Mouse (Mus musculus): ENCODE data around the gene Uhrf1bp1.

Uhrf1bp1 gene

DNA sequence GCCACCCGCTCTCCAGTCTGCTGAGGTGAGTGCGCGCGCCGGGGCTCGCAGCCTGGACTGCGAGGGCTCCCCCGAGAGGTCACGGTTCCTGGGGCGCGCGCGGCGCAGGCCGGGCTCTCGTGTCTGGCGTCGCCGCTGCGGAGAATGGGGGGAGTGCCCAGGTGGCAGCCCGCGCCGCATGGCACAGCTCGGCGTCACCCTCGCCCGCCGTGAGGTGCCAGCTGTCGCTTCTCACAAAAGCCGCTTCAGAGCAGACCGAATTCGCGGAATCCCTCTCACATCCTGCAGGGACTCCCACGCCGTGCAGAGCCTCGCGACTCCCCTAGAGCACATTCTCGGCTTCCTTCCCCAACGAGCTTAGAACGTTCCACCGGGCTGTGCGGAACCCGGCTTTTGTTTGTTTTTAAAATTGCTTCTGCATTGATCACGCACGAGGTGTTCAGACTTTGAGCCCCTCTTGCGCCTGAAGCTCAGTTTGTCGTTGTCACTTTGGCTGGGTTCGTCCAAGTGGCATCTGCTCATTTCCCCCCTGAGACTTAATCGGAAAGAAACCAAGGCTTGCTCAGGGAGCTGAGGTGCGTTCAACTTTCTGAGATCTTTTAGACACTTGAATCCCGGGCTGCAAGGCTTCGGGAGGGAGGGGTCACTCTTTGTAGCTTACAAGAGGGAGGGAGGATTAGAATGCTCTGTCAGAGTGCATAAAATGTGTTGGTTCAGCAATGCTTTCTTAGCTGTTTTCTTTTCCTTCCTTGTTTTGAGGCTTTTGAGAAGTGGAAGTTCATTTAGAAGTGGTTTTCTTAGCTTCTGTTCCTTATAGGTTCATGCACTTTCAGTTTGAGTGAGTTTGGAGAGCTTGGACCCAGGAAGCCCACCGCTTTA is 53.6 kb downstream of the Uhrf1bp1 start, which contains the start of gene Taf11:
Taf11 (minus strand) TSS at position 223 of the 879 bp plus-strand sequence.
- peak in 1 of 2 experiments; percentile 79 for DNase-seq (ENCODE audit: low spot score in 2 of 2)

DNA sequence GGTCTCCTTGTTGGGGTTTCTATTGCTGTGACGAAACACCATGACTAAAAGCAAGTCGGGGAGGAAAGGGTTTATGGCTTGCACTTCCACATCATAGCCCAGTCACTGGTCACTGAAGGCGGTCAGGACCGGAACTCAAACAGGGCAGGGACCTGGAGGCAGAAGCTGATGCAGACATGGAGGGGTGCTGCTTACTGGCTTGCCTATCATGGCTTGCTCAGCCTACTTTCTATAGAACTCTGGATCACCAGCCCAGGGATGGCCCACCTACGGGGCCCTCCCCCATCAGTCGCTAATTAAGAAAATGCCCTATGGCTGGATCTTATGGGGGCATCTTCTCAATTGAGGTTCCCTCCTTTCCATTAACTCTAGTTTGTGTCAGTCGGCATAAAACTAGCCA is 55.1 kb downstream of the Uhrf1bp1 start:
- no peak for DNase-seq (ENCODE audit: low spot score in 2 of 2)

DNA sequence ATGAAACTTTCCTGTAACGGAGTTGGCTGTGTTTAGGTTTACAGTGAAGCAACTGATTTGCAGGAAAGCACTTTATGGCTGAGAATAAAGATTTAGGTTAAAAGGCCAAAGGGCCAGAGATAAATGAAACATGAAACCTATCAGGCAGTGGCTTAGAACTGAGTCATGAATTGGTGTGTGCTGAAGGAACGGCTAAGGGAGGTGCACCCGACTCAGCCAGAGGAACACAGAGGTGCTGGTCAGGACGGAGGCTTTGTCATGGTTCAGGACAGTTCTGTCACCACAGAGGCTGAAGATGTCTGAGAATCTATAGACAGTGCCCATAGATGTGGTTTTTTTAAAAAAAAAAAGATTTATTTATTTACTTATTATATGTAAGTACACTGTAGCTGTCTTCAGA is 58.5 kb downstream of the Uhrf1bp1 start:
- no peak for DNase-seq (ENCODE audit: low spot score in 2 of 2)

DNA sequence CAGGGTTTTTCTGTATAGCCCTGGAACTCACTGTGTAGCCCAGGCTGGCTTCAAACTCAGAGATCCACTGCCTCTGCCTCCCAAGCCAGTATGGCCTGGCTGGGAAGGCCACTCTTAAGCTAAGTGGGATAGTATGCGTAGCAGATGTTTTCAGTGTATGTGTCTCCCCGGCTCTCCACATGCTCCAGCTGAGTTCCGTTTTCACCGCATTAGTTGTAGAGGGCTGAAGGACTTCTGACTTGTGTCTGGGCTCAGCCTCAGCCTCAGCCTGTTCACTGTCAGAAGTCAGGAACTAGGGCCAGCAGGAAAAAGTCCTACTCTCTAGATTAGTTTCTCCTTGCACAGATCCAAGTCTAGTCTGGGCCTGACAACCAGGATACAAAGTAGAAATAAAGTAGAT is 60.1 kb downstream of the Uhrf1bp1 start:
- no peak for DNase-seq (ENCODE audit: low spot score in 2 of 2)

DNA sequence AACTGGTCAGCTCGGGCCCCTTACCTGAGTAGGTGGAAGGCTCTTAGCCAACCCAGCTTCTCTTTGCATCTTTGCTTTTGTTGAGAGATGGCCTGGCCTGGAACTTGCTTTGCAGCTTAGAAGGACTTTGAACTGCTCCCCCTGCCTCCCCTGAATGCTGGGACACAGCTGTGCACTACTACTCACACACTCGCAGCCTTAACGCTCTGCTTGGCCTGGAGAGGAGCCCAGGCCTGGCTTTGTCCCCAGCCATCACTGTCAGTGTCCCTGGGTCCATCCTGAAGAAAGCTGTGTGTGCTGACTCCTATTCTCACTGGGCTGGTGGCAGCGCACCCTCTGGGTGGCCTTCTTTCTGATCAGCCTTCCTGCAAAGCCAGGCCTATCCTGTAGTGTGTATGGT is 64.4 kb downstream of the Uhrf1bp1 start:
- no peak for DNase-seq (ENCODE audit: low spot score in 2 of 2)

DNA sequence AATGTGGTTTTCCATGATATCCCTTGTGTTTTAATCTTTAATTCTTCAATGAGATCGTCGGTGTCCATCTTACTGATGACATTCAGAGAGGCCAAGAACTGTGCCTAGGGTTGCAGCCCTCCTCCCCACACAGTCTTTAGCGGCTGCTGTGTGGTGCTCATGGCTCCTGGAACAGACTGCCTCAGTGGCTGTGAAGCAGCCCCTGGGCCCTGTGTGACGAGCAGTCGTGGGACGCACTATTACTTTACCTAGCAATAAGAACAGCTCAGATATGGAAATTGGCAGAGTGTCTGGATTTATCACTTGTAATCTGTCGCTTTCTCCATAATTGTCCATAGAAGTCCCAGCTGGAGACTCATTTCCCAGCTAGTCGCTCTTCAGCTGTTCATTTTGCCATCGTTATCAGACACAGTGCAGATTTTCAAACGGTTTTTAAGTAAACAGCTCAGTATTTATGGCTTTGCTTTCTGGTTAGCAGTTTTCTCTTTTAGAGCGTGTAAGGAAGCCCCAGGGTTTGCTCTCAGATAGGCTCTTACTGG is 66.0 kb downstream of the Uhrf1bp1 start:
- DNase-seq (ENCODE audit: low spot score in 2 of 2) = no peak

DNA sequence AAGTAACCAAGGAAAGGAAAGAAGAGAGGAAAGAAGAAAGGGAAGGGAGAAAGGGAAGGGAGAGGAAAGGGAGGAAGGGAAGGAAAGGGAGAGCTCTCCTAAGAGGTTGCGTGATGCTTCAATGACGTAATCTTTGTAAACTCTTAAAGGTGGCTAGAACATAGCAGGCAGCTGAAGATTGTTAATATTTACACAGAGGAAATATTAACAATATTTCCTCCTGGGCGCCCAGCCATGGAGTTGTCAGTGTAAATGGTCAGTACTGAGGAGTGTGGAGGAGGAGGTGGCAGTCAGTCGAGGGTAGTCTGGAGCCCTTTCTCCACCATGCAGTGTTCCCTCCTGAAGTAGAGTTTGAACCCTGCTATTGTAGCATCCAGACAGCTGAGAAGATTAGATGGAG is 68.8 kb downstream of the Uhrf1bp1 start:
- DNase-seq (ENCODE audit: low spot score in 2 of 2) = no peak

DNA sequence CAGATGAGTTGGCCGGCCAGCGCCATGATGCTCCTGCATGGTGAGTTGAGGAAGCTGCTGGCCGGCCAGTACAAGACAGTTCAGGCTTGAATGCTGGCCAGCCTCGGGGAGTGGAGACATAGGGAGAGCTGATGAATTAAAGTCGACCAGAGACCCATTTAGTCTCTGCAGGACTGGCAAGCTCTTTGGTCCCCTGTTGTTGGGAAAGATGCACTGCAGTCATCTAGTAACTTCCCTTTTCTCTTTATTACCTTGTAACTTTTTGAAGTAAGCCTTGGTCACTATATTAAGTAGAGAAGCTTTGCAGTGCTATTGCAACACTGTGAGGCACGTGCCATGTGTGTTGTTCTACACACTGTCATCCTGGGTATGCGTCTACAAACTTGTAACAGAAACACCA is 69.3 kb downstream of the Uhrf1bp1 start:
- DNase-seq (ENCODE audit: low spot score in 2 of 2) = no peak

DNA sequence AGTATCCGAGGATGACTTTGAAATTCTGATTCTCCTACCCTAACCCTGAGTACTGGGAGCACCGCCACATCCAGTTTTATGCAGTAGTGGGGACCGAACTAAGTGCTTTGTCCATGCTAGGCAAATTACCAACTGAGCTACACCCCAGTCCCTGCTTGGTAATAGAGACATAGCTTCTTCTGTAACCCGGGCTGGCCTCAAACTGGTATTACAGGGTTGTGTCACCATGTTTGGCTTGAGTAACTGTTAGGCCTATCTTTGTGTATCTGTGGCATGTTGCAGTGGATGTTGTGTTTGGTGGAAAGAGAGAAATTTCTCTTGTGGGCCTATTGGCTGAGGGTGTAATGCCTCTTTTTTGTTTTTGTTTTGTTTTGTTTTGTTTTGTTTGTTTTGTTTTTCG is 74.0 kb downstream of the Uhrf1bp1 start:
- no peak for DNase-seq (ENCODE audit: low spot score in 2 of 2)

DNA sequence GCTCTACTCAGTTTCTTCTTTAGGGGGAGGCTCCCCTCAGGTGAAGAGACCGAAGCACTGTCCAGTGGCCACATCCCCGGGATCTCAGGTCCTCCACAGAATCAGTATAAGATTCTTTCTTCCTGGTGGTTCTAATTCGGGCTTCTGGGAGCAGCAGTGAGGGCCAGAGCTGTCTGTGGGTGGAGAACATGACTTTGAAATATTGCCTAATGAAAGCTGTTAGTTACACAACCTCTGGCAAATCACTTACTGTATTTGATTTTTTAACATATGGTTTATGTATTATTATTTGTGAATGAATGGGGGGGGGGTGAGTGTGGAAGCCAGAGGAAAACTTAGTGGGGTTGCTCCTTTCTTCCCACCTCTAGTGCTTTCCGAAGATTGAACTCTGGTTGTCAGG is 75.6 kb downstream of the Uhrf1bp1 start:
- DNase-seq (ENCODE audit: low spot score in 2 of 2) = no peak

DNA sequence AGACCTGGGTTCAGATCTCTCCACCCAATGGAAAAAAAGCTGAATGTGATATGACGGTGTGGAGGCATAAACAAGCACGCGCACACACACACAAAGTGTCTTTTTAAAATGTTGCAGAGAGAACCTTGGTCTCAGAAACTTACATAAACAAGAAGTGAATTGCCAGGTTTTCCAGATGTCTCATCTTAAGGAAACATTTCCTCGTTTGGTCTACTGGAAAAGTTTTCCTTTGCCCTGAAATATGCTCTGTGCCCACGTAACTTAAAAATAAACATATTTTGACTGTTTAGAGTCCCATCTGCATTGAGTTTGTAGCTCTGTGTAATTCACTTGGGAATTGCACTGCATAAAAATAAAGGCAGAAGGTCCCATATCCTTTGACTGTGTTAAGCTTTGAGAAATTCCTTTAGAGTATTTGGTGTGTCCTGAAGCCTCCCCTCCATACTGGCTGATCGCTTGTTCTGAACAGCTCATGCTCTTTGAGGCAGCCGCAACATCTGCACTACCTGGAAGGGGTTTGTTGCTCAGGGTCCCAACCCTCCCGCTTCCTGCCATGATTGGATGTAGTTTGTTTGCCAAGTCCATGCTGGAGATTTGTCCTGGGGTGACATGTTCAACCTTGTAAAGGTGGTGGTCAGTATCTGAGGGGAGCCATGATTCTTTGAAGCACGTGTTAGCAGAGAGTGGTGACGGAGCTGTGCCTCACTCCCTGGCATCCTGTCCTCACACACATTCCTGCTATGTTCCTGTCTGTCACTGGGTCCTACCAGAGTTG is 78.1 kb downstream of the Uhrf1bp1 start:
- no peak for DNase-seq (ENCODE audit: low spot score in 2 of 2)

DNA sequence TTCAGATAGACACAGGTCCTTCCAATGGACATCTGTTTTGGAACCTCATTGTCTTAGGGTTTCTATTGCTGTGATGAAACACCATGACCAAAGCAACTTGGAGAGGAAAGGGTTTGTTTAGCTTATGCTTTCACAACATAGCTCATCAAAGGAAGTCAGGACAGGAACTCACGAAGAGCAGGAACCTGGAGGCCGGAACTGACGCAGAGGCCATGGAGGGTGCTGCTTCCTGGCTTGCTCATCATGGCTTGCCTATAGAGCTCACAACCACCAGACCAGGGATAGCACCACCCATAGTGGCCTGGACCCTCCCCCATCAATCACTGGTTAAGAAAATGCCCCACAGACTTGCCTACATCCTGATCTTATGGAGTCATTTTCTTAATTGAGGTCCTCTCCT is 78.8 kb downstream of the Uhrf1bp1 start:
- DNase-seq (ENCODE audit: low spot score in 2 of 2) = no peak

DNA sequence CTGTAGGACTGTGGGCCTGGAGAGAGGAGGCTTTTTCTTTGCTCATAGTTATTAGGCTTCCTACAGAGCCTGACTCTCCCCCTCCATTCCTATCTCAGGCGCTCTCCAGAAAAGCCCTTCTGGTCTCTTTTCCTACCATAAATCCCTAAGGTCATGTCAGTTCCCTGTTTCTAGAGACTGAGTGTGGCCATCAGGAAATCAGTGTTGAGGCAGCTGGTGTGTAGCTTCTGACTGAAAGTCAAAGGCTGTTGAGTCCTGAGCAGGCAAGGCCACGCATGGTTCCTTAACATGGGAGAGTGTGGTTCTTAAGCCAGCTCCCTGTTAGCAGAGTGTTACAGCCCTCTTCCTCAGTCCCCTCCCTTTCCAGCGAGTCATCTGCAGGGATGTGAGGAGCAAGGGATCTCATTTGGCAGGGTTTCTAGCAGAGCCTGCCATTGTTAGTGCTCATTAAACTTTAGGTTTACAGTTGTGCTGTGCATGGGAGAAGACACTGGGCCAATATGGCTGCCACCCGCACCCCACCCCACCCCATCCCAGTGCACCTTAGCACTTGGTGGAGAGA is 80.9 kb downstream of the Uhrf1bp1 start:
- no peak for DNase-seq (ENCODE audit: low spot score in 2 of 2)

DNA sequence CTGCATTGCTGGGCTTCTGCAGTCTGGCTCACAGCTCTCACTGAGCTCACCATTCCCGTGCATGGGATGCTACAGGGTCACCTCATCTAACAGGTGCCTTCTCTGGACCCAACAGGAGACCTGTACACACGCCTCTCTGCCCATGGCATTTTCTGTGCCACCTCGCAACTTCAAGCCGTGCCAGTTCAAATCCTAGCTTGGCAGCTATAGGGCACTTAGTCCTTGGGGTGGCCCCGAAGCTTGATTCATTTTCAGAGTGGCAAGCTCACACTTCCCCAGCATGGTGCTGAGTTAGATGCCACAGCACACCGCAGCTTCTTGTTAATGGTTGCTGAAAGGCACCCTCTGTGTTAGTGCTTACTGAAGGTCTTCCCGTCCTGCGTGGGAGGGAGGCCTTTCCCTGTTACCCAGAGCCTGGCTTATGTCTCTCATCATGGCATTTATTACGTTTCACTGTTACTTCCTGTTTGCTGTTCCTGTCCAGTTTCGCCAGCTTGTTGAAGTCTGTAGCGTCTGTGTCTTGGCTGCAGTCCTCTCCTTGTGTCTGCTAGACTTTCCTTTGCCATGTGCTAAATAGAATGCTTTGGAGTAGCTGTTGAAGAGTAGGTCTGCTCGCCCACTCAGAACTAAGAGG is 82.0 kb downstream of the Uhrf1bp1 start:
- DNase-seq (ENCODE audit: low spot score in 2 of 2) = no peak

DNA sequence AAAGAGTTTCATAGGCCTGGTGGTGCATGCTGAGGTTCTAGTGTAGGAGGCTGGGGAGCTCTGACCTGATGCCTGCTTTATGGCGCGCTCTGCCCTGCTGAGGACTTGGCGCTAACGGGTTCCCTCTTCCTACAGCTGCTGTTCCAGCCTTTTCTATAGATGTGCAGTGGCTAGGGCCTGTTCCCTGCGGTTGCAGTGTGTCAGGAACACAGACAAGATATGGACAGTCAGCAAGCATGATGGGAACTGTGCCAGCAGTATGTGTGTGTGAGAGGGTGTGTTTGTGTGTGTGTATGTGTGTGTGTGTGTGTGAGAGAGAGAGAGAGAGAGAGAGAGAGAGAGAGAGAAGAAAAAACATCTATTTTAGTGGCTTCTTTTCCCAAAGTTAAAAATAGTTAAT is 82.8 kb downstream of the Uhrf1bp1 start:
- DNase-seq (ENCODE audit: low spot score in 2 of 2) = no peak

DNA sequence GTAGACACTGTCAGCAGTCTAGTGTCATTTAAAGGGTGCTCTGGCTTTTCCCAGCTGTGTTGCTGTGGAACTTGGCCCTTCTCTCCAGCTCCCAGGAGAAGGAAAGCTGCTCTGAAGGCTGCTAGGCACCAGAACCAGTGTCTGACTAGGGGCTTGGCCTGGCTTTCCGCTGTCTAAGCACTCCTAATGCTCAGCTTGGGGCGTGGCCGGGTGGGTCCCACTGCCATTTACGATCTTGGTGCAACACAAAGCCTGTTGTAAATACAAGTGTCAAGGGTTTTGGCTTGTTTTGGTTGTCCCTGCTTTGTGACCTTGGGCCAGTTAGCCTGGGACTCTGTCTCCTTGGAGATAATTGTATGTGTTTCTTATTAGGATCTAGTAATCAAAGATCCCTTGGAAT is 84.1 kb downstream of the Uhrf1bp1 start:
- DNase-seq (ENCODE audit: low spot score in 2 of 2) = no peak

DNA sequence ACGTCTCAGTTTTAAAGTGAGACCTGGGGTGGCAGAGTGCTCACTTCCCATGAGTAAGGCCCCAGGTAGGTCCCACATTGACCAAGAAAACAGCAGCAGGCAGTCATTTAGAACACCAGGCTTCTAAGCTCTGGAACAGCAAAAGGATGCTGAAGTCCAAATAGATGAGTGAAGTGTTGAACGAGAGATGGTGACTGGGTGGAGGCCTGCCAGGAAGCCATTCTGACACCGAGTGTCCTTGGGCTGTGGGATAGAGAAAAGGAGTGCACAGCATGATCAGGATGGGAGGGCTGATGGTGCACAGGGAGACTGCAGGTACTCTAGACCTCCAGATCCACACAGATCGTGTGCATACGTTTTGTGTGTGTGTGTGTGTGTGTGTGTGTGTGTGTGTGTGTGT is 84.9 kb downstream of the Uhrf1bp1 start:
- no peak for DNase-seq (ENCODE audit: low spot score in 2 of 2)

DNA sequence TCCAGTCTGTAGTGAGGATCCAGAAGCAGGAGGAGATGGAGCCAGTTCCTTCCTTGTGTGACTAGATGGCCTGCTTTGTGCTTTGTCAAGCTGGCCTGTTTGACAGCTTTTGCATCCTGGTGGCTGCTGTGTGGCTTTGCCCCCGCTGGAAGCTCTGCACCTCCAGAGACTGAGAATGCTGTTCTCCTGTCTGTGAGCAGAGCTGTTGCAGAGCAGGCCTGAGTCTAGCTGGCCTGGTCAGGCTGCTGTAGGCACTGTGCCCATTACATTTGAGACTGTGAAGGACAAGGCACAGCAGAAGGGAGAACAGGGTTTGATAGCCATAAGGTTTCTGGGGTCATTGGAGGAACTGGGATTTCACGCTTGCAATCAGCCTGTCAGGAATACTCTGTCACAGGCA is 85.5 kb downstream of the Uhrf1bp1 start:
- DNase-seq (ENCODE audit: low spot score in 2 of 2) = no peak

DNA sequence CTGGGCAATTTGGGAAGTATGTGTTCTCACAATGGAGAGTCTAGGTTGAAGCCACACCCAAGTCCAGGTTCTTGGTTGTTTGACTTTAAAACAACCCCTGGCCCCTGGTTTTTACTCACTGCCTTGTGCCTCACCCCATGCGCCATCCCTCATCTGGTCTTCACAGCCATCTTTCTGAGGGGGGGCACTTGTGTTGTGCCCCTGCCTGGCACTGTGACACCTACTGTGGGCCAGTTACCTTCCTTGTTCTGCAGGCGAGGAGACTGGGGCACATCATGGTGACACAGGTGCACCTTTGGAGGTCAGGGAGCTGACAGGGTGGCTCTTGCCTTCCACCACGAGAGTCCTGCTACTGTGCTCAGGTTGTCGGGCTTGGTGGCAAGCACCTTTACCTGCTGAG is 85.9 kb downstream of the Uhrf1bp1 start:
- no peak for DNase-seq (ENCODE audit: low spot score in 2 of 2)

DNA sequence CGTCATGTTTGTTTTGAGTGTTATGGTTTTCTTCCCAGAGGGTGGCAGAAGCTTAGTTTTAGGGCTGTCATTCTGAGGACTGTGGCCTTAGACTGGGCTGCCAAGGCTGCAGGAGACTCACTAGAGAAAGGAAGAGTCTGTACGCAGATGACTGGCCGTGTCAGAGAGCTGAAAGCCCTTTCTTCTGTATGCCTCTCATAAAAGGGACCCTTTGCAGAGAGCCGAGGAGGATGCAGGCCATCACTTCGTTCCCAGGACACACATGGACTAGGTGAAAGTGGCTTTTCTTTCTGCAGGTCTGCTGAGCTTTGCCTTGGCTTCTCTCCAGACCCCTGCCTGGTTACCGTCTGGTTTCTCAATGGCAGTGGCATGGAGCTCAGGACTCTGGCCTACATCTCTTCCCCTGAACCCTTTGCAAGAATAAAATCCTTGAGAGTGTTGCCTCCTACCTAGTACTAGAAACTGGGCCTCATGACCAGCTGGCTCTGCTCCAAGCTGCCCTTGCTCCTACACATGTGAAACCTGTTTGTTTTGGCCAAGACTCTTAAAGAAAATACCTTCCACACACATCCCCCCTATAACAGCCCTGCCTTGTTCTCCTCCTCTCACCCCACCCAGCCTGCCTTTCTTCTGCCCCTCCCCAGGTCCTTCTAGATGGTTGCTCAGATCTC is 89.4 kb downstream of the Uhrf1bp1 start:
- no peak for DNase-seq (ENCODE audit: low spot score in 2 of 2)

DNA sequence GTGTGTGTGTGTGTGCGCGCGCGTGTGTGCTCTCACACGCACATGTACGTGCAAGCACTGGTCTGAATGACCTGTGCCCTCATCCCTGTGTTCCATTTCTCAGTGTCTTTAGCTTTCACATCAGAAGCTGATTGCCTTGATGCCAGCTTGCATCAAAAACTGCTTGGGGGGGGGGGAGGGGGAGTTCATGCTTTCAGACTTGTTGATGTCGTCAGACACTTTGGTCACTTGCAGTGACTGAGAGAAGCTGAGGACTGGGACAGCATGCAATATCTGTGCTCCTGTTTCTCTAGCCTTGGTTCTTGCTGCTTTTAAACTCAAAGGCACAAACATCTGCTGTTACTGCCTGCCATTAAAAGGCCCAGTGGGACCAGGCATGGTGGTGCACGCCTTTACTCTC is 90.1 kb downstream of the Uhrf1bp1 start:
- no peak for DNase-seq (ENCODE audit: low spot score in 2 of 2)
